Mouse (Mus musculus) frontal cortex, postnatal 10 days (tissue): Measurements from ENCODE around the gene Triobp.
"Not testable (repeated sequence)": the region's sequence is repeated elsewhere in the genome, so short reads cannot be mapped to it uniquely, and the experiment has no call there.

Source experiments
- DNase-seq, 2 experiments: peaks; one replicate each; pipeline ENCODE4 v3.0.0; 2022; ENCODE audit warnings: low spot score in 2 of 2, mixed read lengths in 1 of 2

The Triobp gene

DNA sequence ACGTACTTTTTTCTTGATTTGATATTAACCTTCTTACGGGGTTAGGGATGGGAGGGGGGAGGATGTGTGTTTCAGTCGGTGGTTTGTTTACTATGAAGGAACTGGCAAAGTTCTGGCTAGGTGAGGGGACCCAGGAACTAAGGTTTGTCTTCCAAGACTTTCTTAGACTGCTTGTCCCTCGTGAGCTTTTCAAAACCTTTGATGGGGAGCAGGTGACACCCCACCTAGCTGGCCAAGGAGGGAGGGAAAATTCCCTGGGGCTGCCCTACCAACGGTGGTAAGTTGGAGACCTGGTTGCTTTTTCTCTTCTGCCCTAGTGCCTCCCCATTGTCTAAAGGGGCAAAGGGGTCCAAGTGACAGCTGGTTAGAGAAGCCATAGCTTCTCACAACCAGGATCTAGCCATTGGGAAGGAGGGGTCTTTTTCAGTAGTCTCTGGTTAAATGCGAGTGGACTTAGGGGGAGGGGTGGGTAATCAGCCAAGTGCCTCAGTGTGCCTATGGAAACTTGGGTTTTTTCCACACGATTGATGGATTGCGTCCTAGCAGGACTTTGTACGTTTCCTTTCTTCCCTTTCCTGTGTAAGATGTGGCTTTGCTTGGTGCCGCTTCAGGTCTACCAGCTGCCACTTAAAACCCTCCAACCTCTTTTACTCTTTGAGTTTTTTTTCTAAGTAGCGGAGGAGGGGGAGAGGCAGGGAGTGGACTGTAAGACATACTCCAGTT, 82.2 kb downstream of the Triobp start:
- DNase-seq = no peak

DNA sequence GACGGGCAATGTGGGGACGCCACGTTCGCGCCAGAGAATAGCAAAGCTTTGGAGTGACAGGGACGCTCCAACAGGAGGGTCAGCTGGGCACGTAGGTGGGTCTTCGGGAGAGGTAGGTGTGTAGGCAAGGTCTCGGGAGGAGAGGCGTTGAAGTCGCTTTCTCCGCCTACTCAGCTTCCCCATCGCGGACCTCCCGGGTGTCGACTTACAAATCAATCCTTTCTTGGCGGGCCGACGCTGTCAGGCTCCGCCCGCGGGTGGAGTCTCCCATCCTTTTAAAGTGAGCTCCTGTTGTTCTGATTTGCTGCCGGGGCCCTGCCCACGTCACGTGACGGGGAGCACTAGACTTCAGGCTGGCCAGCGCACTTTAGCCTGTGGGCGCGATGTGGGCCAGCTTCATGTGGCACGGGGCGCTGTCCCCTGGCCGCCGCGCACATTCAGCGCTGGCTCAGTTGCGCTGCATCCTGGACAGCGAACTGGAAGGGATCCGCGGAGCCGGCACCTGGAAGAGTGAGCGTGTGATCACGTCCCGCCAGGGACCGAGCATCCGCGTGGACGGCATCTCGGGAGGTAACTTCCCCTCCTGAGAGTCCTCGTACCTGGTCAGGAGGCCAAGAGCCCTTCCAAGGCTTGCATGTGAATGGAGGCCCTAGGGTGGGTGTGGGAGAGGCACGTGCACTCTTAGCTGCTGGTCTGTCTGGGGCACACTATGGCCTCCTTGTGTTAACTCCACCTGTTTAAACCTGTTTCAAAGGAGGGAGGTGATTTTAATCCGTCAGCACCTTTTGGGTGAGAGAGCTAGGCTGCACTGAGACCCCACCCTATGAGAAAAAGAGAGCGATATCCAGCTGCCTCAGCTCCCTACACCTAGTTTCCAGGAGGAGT, 83.3 kb downstream of the Triobp start:
- peak; percentile 82 for DNase-seq

DNA sequence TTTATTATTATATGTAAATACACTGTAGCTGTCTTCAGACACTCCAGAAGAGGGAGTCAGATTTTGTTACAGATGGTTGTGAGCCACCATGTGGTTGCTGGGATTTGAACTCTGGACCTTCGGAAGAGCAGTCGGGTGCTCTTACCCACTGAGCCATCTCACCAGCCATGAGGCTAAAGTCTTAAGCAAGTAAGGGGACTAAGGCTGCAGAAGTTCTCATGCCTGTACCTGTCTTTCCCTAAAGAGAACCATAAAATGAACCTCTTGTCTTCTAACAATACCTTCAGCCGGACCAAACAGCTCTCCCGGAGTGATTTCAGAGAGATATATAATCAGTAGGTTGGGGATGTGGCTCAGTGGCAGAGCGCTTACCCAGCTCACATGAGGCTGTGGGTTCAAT, 84.4 kb downstream of the Triobp start:
- DNase-seq = not testable (repeated sequence)

DNA sequence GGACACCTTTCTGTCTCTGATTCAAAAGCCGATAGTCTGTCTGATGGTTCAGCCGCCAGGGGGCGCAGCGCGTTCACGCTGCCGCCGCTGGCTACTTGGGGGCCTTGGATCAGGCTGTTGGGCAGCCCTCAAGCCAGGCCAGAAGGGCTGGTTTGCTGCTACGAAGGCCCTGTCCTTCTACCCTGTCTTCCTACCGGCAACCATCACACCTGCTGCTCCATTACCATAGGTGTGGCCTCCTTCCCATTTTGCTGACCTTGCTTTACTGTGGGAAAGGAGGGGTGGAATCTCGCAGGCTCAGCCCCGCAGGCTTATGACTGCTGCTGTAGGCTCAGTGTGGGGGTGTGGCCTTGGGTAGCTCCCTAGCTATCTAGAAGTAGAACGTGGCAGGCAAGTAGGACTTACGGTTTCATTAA, 90.4 kb downstream of the Triobp start:
- DNase-seq = peak in 1 of 2 experiments; percentile 47

DNA sequence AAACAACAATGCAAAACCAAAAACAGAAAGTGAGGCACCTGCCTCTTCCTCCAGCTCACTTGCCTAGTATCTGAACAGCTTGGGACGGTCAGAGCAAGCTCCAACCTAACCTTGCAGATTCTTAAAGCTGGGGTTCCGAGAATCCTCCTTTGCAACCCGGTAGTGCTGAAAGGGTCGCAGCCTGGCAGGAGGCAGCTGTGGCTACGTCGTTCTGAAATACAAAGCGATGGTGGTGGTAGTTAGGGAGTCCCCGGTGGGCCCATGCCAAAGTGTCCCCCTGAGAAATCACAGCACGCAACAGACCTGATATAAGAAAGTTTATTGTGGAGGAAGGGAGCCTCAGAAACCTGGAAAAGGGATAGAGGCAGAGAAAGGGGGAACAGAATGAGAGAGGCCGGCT, 90.8 kb downstream of the Triobp start:
- no peak for DNase-seq

DNA sequence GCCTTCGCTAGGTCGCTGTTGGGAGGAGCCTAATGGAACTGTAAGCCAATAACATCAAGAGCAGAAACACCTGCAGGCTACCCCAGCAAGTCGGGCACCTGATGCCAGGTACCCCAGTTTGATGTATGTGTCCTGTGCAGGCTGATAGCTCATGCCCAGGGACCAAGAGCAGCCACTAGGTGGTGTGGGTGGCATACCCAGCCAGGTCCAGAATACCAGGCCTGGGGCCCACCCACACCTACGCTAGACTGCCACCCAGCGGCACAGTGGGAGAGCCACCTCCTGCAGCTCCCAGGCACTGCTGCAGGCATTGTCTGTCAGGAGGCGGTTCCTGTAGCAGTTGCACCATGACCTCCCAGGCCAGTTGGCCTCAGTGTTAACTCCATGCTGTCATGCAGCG, 91.3 kb downstream of the Triobp start:
- DNase-seq = peak in 1 of 2 experiments; percentile 48

DNA sequence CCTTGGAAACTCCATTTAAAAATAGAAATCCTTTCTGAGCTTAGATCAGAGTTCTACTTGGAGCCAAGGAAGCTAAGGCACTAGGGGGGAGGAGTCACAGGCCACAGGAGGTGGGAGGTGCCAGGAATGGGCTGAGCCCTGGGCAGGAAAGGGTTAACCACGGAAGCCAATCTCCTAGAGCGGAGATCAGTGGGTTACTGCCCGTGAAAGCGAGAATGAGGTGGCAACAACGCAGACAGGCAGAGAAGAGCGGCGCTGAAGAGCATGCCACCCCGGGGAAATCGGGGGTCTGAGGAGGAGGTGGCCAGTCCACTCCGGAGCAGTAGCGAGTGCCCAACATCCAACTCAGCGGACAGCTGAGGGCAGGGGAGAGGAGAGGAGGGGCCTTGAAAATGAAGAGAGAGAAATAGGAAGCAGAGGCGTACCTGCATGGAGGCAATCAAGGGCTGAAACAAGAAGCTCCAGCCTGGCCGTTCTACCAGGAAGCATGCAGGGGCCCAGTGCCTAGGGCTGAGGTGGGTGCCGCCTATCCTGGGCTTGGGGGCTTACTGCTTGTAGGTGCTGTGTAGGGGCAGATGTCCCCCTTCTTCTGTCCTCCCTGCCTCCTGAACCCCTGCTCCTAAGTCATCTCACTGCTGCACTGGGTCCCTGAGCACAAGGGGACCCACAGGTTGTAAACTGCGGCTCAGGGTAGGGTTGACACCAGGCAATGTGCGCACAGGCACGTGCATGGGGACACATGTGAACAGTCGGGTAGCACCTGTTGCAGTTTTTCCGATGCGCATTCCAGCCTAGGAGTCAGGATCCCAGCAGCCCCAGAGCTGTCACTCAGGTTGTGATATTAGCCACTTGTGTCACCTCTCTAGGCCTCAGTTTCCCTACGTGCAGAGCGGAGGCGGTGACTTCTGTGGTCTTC, 93.2 kb downstream of the Triobp start:
- DNase-seq = no peak

DNA sequence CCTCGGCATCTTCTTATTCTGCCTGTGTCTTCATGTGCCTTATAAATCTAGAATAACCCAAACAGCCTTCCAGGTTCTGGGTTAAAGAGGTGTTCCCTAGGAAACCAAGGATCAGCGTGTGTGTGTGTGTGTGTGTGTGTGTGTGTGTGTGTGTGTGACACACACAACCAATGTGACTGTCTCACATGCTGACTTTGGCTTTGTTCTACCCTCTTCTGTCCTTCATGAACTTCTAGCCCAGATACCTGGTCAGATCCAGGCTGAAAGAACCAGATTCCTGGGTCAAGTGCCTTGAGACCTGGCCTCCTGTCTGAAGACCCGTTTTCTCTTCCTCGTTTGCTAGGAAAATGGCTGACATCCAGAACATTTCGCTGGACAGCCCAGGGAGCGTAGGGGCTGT, 94.1 kb downstream of the Triobp start, which contains the start of gene Galr3:
TSS of gene Galr3 (plus strand) at position 301 of the 400 bp plus-strand sequence.
- no peak for DNase-seq

DNA sequence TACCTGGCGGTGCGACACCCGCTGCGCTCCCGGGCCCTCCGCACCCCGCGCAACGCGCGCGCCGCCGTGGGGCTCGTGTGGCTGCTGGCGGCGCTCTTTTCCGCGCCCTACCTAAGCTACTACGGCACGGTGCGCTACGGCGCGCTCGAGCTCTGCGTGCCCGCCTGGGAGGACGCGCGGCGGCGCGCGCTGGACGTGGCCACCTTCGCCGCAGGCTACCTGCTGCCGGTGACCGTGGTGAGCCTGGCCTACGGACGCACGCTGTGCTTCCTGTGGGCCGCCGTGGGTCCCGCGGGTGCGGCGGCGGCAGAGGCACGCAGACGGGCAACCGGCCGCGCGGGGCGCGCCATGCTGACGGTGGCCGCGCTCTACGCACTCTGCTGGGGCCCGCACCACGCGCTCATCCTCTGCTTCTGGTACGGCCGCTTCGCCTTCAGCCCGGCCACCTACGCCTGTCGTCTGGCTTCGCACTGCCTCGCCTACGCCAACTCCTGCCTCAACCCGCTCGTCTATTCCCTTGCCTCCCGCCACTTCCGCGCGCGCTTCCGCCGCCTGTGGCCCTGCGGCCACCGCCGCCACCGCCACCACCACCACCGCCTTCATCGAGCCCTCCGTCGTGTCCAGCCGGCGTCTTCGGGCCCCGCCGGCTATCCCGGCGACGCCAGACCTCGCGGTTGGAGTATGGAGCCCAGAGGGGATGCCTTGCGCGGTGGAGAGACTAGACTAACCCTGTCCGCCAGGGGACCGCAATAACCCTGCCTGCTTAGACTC, 95.4 kb downstream of the Triobp start:
- DNase-seq = peak in 1 of 2 experiments; percentile 44

DNA sequence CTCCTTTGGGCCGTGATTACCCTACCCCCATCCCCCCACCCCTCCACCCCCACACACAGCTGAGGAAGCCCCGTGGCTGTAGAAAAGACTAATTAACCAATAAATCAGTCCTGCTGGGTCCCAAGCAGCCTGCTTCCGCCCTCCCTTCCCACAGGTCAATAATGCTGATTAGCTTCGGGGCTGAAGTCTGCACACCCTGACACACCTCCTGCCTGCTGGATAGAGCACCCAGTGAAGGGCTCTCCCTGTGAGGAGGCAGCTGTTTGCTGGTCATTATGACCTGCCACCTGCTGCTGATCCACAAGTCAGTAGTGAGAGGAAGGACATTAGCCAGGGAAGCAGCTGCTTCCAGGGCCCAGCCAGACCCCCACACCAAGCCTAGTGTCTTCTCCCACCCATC, 97.3 kb downstream of the Triobp start:
- no peak for DNase-seq

DNA sequence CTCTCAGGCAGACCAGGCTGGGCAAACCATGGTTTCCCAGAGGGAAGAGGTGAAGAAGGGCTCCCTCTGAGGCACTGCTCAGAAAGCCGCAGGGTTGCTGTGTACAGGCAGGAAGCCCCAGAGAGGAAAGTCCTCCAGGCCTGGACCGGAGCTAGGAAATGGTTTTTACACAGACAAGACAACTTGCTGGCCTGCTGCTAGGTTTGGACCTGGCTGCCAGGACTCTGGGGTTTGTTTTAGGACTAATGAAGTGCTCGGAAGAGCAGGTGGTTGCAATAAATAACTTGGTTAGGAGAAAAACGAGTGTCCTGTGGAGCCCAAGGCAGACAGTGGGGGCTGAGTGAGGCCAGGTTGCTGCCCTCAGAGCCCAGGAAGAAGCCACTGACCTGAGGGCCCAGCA, 100.7 kb downstream of the Triobp start:
- DNase-seq = no peak

DNA sequence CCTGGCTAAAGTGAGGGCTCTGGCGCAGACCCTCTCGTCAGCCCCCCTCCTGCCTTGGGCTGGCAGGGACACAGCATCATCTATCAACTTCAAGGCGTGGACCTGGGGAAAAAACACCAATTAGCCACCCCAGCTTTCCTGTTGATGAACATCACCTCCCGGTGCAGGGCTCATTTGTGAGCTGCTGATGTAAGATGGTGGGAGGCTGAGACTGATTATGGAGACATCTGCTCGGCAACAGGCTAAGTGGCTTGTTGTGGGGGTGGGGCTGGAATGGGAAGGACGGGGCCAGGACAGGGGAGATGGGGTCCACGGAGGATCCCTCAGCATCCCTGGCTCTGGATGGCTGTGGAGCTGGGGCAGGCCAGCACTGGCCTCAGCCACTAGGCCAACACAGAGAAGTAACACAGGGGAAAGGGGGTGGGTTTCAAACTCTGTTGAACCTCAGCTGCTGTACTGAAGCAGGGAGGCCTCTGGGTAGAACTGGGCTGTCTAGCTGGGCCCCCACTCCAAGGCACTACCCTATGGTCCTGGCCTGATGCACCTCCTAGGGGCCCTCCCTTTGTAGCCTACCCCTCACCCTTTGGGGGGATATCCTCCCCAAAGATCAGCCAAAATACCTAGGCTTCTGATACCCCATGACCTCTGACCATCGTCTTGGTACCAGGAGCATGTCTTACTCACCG, 102.8 kb downstream of the Triobp start:
- no peak for DNase-seq

DNA sequence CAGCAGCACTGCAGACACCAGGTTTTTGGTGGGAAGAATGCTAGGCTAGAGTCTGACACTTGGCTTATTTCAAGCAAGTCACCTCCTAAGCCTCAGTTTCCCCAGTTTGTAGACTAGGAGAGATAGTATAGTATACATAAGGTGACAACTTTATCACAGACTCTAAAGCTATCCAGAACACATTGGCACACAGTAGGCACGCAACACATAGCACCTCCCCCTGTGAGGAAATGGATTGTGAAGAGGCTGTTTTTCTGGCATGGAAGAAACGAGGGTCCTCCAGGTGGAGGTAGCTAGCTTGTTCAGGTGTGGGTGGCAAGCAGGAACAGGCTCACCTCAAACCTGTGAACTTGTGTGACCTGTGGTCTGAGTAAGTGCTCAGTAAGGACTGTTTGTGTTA, 103.4 kb downstream of the Triobp start:
- DNase-seq = no peak

DNA sequence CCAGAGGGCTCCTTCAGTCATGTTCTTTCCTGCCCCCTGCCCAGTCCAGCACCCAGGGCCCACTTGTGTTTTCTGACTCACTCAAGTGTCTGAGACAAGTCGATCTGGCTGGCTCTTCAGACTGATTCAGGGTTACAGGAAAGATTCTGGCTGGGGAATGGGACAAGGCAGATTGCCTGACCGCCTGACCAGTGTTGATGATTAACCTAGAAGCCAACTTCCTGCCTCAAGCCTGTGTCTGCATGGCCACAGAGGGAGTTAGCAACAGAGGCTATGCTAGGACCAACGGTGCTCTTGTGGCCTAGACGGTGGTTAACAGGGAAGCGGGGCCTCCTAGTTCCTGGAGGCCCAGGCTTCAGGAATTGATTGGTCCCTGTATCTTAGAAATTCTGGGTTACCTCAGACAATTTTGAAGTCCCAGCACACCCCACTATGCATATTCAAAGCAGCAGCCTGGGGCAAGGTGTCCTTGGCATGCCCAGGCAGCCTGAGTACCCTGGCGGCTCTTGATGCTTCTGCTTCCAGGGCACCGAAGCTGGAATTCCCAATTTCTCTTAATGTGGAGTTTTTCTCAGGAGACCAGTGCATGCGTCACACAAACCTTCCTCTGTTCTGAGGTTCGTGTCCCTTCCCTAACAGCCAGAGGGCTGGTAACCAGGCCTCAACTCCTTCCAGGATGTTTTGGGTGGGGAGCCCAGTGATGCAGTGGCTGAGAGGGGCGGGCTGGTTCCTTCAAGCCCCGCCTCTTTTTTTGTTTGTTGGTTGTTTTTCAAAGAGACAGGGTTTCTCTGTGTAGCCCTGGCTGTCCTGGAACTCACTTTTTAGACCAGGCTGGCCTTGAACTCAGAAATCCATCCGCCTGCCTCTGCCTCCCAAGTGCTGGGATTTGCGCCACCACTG, 104.2 kb downstream of the Triobp start:
- DNase-seq = no peak

DNA sequence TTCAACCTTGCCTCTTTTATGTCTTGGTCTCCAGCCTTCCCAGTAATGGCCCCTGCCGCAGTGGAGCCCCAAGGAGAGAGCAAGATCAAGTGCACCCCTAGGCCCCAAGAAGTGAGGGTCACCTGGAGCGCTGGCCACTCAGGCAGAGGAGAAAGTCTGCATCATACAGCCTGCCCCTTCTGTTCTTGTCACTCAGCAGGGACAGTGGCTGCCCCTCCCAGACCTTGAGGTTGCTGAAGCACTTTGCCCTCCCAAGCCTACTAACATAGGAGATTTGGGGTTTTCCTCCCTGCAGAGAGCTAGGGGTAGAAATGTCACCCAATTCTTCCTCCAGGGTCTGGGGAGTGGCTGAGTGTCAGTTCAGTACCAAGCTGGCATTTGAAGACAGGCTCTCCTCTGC, 104.8 kb downstream of the Triobp start:
- no peak for DNase-seq
